Mouse (Mus musculus): ENCODE measurements around the gene Cdh13. TPM values are rescaled to one million over a fixed set of nuclear protein-coding genes. Genes with fewer than 3 reads are reported as not detected.

The Cdh13 gene
- polyA plus RNA-seq, 1 experiment from 2014 or later: 101 TPM

GRCm38 (mm10) chr8:119004821-119005220 is 721.3 kb downstream of the Cdh13 start:
- DNase-seq (ENCODE audit: low spot score): no peak
- WGBS: 79% methylated on average over 5 of the region's 5 CpGs
- no peaks in the 10 kb centered on the region for H3K4me1 ChIP-seq (ENCODE audit: control insufficient read depth, insufficient read depth, low read length)
- no peaks in the 10 kb centered on the region for H3K36me3 ChIP-seq (ENCODE audit: control insufficient read depth, insufficient read depth, low read length)
- H3K4me3 ChIP-seq (ENCODE audit: low read depth, low read length): no peak overlapping the region
- no peak overlapping the region for H3K27ac ChIP-seq (ENCODE audit: low read depth, low read length)
- H3K9ac ChIP-seq (ENCODE audit: low read length): no peak overlapping the region
- no peak for ATAC-seq
- no peak overlapping the region for H3K4me2 ChIP-seq (ENCODE audit: low read length)
- no peaks in the 10 kb centered on the region for H3K9me3 ChIP-seq (replicated peaks; ENCODE audit: control insufficient read depth, low read length)
- H3K27me3 ChIP-seq (replicated peaks; ENCODE audit: control insufficient read depth, insufficient read depth, low read length): no peaks in the 10 kb centered on the region

DNA sequence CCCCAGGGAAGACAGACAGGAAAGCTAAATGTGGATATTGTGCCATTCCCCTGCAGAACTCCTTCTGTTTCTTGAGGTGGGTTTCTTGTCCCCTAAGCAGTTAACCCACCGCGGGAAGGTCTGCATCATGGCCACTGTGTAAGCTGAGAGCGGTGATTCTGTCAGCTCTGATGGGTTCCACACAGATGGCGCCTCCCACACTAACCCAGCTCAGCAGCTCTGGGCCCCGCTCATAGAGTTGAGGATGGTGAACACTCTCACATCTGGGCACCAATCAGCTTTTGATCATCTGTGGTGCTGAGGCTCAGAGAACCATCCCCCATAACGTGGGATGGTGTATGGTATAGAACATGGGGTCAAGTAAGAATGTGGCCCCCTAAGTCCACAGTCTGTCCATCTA is 735.1 kb downstream of the Cdh13 start:
- no peak for ATAC-seq
- DNase-seq (ENCODE audit: low spot score): no peak

DNA sequence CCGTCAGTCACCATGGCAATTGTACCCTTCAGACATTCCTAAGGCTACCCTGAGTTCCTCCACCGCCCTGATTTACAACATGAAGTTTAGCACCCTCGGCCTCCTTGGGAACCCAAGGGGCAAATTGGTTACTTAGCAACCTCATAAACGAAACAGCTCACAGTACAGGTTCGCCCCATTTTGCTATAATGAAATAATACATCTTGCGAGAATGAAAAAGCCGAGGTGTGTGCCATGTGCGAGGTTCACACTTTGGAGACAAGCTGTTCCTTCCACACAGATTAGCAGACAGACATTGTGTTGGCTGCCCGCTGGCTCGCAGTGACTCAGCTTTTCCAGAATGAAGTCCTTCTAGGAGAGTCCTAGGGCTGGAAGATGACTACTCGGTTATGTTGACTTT is 737.2 kb downstream of the Cdh13 start:
- H3K27ac ChIP-seq (ENCODE audit: low read depth, low read length): no peak overlapping the region
- H3K4me1 ChIP-seq (ENCODE audit: control insufficient read depth, insufficient read depth, low read length): no peaks in the 10 kb centered on the region
- 63% methylated on average over 11 of the region's 11 CpGs for WGBS
- H3K27me3 ChIP-seq (replicated peaks; ENCODE audit: control insufficient read depth, insufficient read depth, low read length): no peaks in the 10 kb centered on the region
- no peaks in the 10 kb centered on the region for H3K9me3 ChIP-seq (replicated peaks; ENCODE audit: control insufficient read depth, low read length)
- H3K36me3 ChIP-seq (ENCODE audit: control insufficient read depth, insufficient read depth, low read length): no peaks in the 10 kb centered on the region
- no peak overlapping the region for H3K4me3 ChIP-seq (ENCODE audit: low read depth, low read length)
- peak; percentile 33 for DNase-seq (ENCODE audit: low spot score)
- H3K4me2 ChIP-seq (ENCODE audit: low read length): no peak overlapping the region
- peak; percentile 52; the same call in 1 of the 2 replicates for ATAC-seq
- no peak overlapping the region for H3K9ac ChIP-seq (ENCODE audit: low read length)

More for the DNA sequence above, 735.1 kb downstream of the Cdh13 start:
- no peaks in the 10 kb centered on the region for H3K36me3 ChIP-seq (ENCODE audit: control insufficient read depth, insufficient read depth, low read length)
- 88% methylated on average over 6 of the region's 6 CpGs for WGBS
- H3K27ac ChIP-seq (ENCODE audit: low read depth, low read length): no peak overlapping the region
- no peaks in the 10 kb centered on the region for H3K27me3 ChIP-seq (replicated peaks; ENCODE audit: control insufficient read depth, insufficient read depth, low read length)
- no peak overlapping the region for H3K9ac ChIP-seq (ENCODE audit: low read length)
- H3K9me3 ChIP-seq (replicated peaks; ENCODE audit: control insufficient read depth, low read length): no peaks in the 10 kb centered on the region
- no peaks in the 10 kb centered on the region for H3K4me1 ChIP-seq (ENCODE audit: control insufficient read depth, insufficient read depth, low read length)
- no peak overlapping the region for H3K4me2 ChIP-seq (ENCODE audit: low read length)
- no peak overlapping the region for H3K4me3 ChIP-seq (ENCODE audit: low read depth, low read length)

DNA sequence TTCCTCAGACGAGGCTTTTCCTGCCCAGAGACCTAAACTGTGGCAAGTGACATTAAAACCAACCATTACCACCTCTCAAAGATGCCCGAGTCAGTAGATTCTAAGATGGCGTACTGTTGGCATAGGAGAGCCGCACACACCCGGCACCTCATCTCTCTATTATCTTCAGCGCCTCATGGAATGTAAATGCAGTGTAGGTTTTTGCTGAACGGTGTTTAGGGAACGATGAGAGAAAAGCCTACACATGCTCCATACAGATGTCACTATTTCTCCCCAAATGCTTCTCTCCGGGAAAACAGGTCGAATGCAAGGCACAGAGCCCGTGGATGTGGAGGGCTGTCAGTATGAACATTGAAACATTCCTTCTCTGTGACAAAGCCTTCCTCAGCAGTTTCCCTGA is 737.9 kb downstream of the Cdh13 start:
- Histone ChIP-seq H3K9ac (ENCODE audit: low read length) (no peak overlapping the region), H3K27me3 (replicated peaks; ENCODE audit: control insufficient read depth, insufficient read depth, low read length) (no peaks in the 10 kb centered on the region), H3K4me3 (ENCODE audit: low read depth, low read length) (no peak overlapping the region), H3K9me3 (replicated peaks; ENCODE audit: control insufficient read depth, low read length) (no peaks in the 10 kb centered on the region), H3K36me3 (ENCODE audit: control insufficient read depth, insufficient read depth, low read length) (no peaks in the 10 kb centered on the region), H3K4me1 (ENCODE audit: control insufficient read depth, insufficient read depth, low read length) (no peaks in the 10 kb centered on the region), H3K27ac (ENCODE audit: low read depth, low read length) (no peak overlapping the region), H3K4me2 (ENCODE audit: low read length) (no peak overlapping the region)
- DNase-seq (ENCODE audit: low spot score) (no peak), ATAC-seq (no peak)
- WGBS: 84% methylated on average over 11 of the region's 11 CpGs

DNA sequence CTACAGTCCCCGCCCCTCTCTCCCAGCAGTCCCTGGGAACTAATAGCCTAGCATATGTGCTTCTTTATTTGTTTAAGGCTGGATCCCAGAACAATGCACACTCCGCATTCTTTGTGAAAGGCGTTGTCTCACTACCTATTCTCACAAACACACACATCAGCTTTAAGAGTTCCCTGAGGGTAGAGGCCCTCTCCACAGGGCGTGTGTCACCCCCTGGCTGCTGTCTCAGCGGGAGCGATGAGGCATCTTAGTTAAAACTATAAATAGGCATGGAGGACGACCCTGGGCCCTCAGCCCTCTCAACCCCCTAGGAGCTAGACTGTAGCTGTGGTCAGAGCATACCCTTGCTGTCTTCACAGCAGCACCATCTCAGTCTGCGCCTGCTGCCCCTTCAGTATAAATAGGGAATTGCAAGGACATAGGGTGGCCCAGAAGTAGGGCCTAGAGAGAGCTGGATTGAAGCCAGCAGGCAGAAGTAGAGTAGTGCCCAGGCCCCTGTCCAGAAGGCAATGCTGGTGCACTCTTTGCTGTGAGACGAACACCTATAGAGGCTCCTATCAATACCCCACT is 738.9 kb downstream of the Cdh13 start:
- no peaks in the 10 kb centered on the region for H3K9me3 ChIP-seq (replicated peaks; ENCODE audit: control insufficient read depth, low read length)
- ATAC-seq: peak; percentile 18; the same call in 1 of the 2 replicates
- H3K9ac ChIP-seq (ENCODE audit: low read length): no peak overlapping the region
- no peaks in the 10 kb centered on the region for H3K36me3 ChIP-seq (ENCODE audit: control insufficient read depth, insufficient read depth, low read length)
- H3K27me3 ChIP-seq (replicated peaks; ENCODE audit: control insufficient read depth, insufficient read depth, low read length): no peaks in the 10 kb centered on the region
- H3K27ac ChIP-seq (ENCODE audit: low read depth, low read length): no peak overlapping the region
- 67% methylated on average over 9 of the region's 9 CpGs for WGBS
- H3K4me3 ChIP-seq (ENCODE audit: low read depth, low read length): no peak overlapping the region
- no peaks in the 10 kb centered on the region for H3K4me1 ChIP-seq (ENCODE audit: control insufficient read depth, insufficient read depth, low read length)
- peak; percentile 13 for DNase-seq (ENCODE audit: low spot score)
- H3K4me2 ChIP-seq (ENCODE audit: low read length): no peak overlapping the region

- DNase-seq (ENCODE audit: low spot score): no peak
- Histone ChIP-seq H3K9ac (ENCODE audit: low read length) (no peak overlapping the region), H3K4me1 (ENCODE audit: control insufficient read depth, insufficient read depth, low read length) (no peaks in the 10 kb centered on the region), H3K9me3 (replicated peaks; ENCODE audit: control insufficient read depth, low read length) (no peaks in the 10 kb centered on the region), H3K36me3 (ENCODE audit: control insufficient read depth, insufficient read depth, low read length) (no peaks in the 10 kb centered on the region), H3K27me3 (replicated peaks; ENCODE audit: control insufficient read depth, insufficient read depth, low read length) (no peaks in the 10 kb centered on the region), H3K4me3 (ENCODE audit: low read depth, low read length) (no peak overlapping the region), H3K27ac (ENCODE audit: low read depth, low read length) (no peak overlapping the region), H3K4me2 (ENCODE audit: low read length) (no peak overlapping the region)
- 86% methylated on average over 11 of the region's 11 CpGs for WGBS
- ATAC-seq: no peak
Measured at GRCm38 (mm10) chr8:119033398-119033797, 749.9 kb downstream of the Cdh13 start.

DNA sequence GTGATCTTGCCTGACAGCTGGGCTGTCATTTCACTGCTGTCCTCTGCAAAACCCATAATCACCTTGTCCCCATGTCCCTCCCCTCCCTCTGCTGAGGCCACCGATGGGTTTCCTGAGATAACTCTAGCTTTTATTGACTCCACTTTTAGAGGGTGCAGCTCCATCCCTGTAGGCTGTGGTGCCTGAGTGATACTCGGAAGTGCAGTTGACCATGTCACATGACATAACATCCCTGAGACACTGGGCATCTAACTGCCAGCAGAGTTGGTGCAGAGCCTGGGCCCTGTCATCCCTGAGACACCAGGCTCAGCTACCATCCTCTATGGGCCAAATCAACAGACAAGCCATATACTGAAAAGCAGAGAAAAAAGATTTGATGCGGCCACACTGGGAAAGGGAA is 750.5 kb downstream of the Cdh13 start:
- WGBS: 92% methylated on average over 3 of the region's 3 CpGs

GRCm38 (mm10) chr8:119035126-119035525 is 751.6 kb downstream of the Cdh13 start:
- Histone ChIP-seq H3K27me3 (replicated peaks; ENCODE audit: control insufficient read depth, insufficient read depth, low read length) (no peaks in the 10 kb centered on the region), H3K4me2 (ENCODE audit: low read length) (no peak overlapping the region), H3K27ac (ENCODE audit: low read depth, low read length) (no peak overlapping the region), H3K4me3 (ENCODE audit: low read depth, low read length) (no peak overlapping the region), H3K9me3 (replicated peaks; ENCODE audit: control insufficient read depth, low read length) (no peaks in the 10 kb centered on the region), H3K9ac (ENCODE audit: low read length) (no peak overlapping the region), H3K36me3 (ENCODE audit: control insufficient read depth, insufficient read depth, low read length) (no peaks in the 10 kb centered on the region), H3K4me1 (ENCODE audit: control insufficient read depth, insufficient read depth, low read length) (no peaks in the 10 kb centered on the region)
- WGBS: 69% methylated on average over 7 of the region's 7 CpGs
- ATAC-seq (no peak), DNase-seq (ENCODE audit: low spot score) (peak; percentile 61)

More for the DNA sequence above, 750.5 kb downstream of the Cdh13 start:
- DNase-seq (ENCODE audit: low spot score) (no peak), ATAC-seq (no peak)
- no peaks in the 10 kb centered on the region for H3K27me3 ChIP-seq (replicated peaks; ENCODE audit: control insufficient read depth, insufficient read depth, low read length)
- H3K36me3 ChIP-seq (ENCODE audit: control insufficient read depth, insufficient read depth, low read length): no peaks in the 10 kb centered on the region
- H3K9me3 ChIP-seq (replicated peaks; ENCODE audit: control insufficient read depth, low read length): no peaks in the 10 kb centered on the region
- no peak overlapping the region for H3K27ac ChIP-seq (ENCODE audit: low read depth, low read length)
- no peaks in the 10 kb centered on the region for H3K4me1 ChIP-seq (ENCODE audit: control insufficient read depth, insufficient read depth, low read length)
- no peak overlapping the region for H3K4me3 ChIP-seq (ENCODE audit: low read depth, low read length)
- H3K9ac ChIP-seq (ENCODE audit: low read length): no peak overlapping the region
- no peak overlapping the region for H3K4me2 ChIP-seq (ENCODE audit: low read length)

DNA sequence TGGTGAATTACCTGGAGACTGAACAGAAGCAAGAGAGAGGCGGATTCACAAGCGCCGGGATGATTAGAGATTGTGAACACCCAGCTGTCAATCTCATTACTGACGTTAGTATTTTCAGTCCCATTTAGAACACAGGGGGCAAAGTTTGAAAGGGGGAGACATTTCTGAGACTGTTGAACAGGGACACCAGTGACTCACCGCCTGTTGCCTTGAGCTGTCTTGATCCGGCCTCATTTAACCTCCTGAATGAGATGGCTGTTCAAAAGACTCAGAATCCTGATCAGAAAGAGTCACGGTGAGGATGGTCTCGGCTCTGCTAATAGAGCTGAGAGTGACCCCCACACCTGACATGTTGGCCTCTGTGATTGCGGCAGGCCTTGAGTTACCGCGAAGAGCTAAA is 754.0 kb downstream of the Cdh13 start:
- H3K9me3 ChIP-seq (replicated peaks; ENCODE audit: control insufficient read depth, low read length): no peaks in the 10 kb centered on the region
- H3K27me3 ChIP-seq (replicated peaks; ENCODE audit: control insufficient read depth, insufficient read depth, low read length): no peaks in the 10 kb centered on the region
- H3K36me3 ChIP-seq (ENCODE audit: control insufficient read depth, insufficient read depth, low read length): no peaks in the 10 kb centered on the region
- H3K4me1 ChIP-seq (ENCODE audit: control insufficient read depth, insufficient read depth, low read length): no peaks in the 10 kb centered on the region
- no peak overlapping the region for H3K27ac ChIP-seq (ENCODE audit: low read depth, low read length)
- H3K4me2 ChIP-seq (ENCODE audit: low read length): no peak overlapping the region
- ATAC-seq: no peak
- WGBS: 71% methylated on average over 11 of the region's 11 CpGs
- no peak overlapping the region for H3K4me3 ChIP-seq (ENCODE audit: low read depth, low read length)
- no peak for DNase-seq (ENCODE audit: low spot score)
- H3K9ac ChIP-seq (ENCODE audit: low read length): no peak overlapping the region

All from forebrain, embryonic 14.5 days (tissue).